Mouse (Mus musculus): ENCODE measurements at regions not wholly inside any gene's neighbourhood (a gene's known extent, or its start where the extent isn't known, plus 50 kb on each side); places are given as distances from the start of the nearest gene placed in this dataset.

DNA sequence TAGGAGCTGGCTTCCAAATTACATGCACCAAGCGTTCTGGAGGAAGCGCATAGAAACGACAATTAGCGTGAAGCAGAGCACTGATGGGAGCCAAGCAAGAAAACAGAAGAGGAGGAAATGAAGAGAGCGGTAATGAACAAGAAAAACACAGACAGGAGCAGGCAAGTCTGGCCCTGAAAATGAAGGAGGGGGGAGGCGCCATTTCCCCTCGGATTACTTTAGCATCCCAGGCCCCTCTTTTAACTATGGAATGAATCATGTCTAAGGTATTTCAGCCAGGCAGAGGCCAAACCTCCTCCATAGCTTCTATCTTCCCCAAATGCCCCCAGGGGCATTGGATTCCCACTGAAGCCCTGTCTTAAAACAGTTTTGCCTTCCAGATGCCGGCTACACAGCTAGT lies 248.1 kb upstream of the Nrip1 start:
- DNase-seq = peak; percentile 8
- intact Hi-C loops (cut with DNase I; ENCODE audit: low total_unique reads) = no loop called here

DNA sequence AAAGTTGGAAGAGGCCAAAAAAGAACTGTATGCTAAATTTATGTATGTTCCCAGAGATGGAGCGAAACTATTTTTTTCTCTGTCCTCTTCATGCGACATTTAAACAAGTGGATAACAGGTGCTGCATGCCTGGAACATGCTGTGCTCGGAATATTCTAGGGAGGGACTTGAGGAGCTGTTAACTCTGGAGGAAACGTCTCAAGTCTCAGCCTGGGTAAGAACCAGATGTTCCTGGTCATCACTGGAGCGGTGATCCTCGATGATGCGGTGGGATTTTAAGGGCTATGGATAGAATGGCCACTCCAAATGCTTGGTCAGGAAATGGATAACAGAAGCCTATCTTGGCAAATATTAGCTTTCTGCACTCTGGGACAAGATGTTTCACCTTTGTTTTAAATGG lies 244.7 kb upstream of the Nrip1 start:
- intact Hi-C loops (cut with DNase I; ENCODE audit: low total_unique reads) = no loop called here
- no peak for DNase-seq

DNA sequence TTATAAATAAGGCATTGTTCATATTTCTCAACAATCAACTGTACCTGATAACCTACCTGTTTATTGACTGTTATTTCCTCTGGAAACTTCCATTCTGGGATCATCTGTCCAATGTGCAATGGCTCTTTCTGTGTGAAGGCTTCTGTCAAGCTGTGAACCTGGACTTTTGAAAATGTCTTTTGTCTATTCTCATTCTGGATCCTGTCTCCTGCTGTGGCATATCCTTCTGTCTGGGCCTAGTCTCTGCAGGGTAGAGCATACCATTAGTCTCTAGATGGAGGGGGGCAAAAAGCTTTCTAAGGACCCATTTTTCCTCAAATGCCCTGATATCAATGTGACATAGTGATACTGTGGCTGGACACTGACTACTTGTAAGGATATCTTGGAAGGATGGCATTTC lies 237.4 kb upstream of the Nrip1 start:
- intact Hi-C loops (cut with DNase I; ENCODE audit: low total_unique reads) = no loop called here
- DNase-seq = no peak

DNA sequence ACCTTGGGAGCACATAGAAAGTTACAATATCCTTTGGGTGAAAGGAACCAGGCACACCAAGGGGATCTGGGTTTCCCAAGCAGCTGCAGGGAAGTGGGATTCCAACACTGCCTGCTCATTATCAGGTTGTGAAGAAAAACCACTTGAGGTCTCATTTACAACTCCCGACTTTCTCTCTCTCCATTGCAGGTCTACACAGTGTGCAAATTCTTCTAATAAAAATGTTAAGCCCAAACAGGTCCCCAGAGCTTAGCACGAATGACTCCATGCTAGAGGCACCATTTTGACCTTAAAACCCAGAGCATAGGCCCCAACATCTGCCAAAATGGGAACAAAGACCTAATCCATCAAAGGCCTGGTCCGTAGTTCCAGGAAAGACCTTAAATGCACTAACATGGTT lies 231.3 kb upstream of the Nrip1 start:
- no peak for DNase-seq
- intact Hi-C loops (cut with DNase I; ENCODE audit: low total_unique reads) = no loop called here

DNA sequence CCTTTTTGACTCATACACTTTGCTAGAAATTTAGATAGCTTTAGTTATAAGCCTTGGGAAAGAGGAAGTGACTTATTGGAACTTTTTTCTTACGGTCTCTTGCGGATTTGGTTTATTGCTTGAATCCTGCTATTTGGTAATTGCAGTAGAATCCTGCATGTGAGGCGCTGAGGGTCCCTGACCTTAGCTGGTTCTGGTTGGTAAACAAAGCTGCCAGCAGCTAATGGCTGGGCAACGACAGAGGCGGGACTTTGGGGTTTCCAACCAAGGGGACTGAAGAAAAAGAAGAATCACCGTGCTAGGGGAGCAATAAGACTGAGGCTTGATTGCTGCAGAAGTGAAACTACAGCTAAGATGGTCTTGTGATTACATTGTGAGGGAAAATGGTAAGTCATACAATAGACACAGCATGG lies 230.2 kb upstream of the Nrip1 start:
- intact Hi-C loops (cut with DNase I; ENCODE audit: low total_unique reads) = no loop called here
- no peak for DNase-seq

DNA sequence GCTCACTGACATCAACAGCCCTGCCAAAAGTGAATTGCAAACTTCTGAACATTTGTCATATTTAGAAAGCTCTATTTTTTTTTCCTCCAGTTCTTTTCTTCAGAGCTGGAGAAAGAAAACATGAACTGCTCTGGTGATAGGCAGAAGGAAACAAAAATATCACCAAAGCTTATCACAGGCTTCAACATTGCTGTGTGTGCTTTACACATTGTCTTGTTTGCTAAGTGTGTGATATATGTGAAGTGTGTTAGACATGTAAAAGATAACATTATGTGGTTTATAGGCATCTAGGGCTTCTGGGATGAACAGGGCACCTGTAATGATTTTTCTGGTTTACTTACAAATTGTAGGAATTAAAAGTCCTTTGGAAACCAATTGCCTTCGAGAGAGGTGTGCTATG lies 229.8 kb upstream of the Nrip1 start:
- no peak for DNase-seq
- intact Hi-C loops (cut with DNase I; ENCODE audit: low total_unique reads) = no loop called here

DNA sequence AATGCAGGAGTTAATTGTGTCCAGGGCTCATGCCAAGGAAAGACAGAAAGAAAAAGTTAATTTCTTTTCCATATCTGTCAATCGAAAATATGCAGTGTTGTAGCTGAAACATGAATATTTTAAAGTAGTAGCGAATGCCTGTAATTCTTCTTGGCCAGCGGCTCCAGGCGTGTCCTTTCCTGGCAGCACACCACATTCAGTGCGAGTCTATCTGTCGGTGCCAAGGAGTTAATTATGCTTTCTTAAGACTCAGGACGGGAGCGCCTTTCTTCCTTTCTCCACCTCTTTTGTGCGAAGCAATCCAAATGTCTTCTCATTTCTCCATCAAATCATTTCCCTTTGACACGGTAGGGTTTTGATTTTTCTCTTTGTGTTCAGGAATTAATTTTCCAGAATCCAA lies 226.5 kb upstream of the Nrip1 start:
- peak; percentile 28 for DNase-seq
- intact Hi-C loops (cut with DNase I; ENCODE audit: low total_unique reads) = no loop called here

DNA sequence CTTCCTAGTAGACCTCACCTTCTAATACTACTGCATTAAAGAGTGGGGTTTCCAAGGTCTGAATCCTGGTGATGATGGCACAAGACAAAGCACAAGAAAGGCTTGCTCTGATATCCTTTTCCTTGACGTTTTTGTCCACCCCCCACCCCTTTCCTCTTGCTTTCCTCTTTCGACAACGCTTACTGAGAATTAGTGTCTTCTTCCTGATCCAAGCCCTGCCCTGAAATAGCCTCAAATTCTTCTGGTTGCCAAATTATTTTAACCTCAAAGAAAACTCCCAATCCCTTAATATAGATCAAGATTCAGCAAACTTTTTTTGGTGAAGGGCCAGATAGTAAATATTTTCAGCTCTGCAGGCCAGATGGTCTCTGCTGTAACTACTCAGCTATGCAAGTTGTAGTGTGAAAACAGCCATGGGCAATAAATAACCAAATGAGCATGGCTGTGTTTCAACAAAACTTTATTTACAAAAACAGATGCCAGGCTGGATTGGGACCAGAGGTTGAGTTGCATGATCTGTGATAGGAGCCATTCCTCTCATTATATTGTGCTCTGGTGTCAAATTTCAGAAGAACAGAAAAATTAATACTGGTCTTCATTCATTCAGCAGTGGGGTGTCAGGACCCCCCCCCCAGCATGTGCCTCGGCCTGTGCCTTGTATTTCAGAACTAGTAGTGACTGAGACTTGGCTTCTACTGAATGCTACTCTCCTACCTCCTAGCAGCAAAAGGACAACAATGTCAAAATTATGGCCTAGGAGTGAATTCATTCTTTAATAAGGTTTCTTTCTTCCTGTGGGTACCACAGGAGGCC lies 218.5 kb upstream of the Nrip1 start:
- intact Hi-C loops (cut with DNase I; ENCODE audit: low total_unique reads) = no loop called here

DNA sequence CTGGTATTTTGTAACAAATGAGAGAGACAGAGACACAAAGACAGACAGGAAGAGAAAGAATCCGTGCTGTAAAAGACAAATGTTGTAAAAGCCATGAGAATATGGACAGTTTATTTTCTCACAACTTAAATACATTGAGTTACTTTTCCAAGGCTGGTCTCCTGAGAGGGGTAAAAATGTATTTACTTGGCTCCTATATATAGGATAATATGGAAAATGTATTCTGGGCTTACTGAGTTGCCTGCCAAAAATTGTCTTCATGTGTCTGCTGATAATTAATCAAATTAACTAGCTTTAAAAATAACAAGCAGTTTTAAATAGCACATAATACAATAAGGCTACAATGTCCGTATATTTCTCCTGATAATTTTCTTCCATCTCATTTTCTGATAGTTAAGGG lies 216.2 kb upstream of the Nrip1 start:
- no peak for DNase-seq
- intact Hi-C loops (cut with DNase I; ENCODE audit: low total_unique reads) = no loop called here

More for the DNA sequence above, 218.5 kb upstream of the Nrip1 start:
- DNase-seq = no peak

DNA sequence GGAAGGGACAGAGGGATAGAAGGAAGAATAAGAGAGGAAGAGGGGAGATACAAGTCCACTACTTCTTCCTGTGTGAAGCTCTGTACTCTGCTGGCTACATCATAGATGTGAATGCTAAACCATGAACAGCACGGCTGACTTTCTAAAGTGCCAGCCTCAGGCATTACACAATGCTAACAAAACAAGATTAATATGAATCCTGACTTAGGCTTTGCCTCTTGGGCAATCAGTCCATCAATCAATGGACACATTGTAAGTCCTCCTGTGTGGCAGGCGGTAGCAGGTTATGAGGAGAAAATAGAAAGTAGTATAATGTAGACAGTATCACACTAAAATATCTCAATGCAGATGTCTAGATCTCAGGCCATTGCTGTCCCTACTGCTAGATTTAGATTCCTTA lies 203.6 kb upstream of the Nrip1 start:
- no peak for DNase-seq

DNA sequence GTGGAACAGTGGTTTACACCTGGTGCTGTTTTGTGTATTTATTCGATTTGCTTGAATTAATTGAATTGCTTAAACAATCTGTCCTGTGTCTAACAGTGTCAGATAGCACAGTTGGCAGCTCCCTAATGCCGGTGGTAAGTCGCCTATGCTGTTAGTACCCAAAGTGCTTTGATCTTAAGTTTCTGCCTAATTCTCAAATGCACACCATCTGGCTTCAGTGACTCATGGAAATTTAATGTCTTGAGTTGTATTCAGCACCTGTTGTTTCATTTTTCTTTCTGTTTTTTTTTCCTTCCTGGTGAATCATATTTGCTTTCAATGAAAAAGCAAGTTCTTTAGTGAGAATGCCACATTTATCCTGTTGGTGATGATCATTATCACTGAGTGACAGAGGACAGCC lies 201.7 kb upstream of the Nrip1 start:
- DNase-seq = no peak
- intact Hi-C loops (cut with DNase I; ENCODE audit: low total_unique reads) = no loop called here

More for the DNA sequence above, 203.6 kb upstream of the Nrip1 start:
- intact Hi-C loops (cut with DNase I; ENCODE audit: low total_unique reads) = no loop called here

DNA sequence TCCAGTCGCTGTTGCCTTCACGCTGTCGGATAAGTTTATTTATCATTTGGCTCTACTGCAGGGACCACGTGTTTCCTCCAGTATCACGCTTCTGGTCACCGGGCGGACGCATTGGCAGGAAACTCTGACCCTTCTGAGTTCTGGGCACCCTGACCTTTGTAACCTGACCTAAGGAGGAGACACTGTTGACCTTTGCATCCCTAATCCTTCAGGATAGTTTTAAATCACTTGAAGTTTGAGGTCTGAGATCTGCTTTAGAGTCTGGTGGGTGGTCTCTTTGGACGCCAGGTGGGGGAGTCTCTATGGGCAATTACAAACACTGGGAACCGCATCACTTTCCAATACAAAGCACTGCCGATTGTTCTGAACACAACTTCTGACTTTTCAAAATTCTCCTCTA lies 192.6 kb upstream of the Nrip1 start:
- DNase-seq = no peak
- intact Hi-C loops (cut with DNase I; ENCODE audit: low total_unique reads) = no loop called here

DNA sequence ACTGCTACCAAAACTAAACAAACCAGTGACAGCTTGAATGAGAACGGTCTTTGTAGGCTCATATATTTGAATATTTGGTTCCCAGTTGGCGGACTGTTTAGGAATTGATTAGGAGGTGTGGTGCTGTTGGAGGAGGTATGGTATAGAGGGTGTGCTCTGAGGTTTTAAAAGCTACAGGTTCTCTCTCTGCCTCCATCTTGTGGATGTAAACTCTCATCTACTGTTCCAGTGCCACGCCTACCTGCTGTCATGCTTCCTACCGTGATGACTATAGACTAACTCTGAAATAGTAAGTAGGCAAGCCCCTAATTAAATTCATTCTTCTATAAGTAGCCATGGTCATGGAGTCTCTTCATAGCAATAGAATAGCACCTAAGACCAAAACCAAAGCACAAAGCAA lies 181.2 kb upstream of the Nrip1 start:
- no peak for DNase-seq
- intact Hi-C loops (cut with DNase I; ENCODE audit: low total_unique reads) = no loop called here

DNA sequence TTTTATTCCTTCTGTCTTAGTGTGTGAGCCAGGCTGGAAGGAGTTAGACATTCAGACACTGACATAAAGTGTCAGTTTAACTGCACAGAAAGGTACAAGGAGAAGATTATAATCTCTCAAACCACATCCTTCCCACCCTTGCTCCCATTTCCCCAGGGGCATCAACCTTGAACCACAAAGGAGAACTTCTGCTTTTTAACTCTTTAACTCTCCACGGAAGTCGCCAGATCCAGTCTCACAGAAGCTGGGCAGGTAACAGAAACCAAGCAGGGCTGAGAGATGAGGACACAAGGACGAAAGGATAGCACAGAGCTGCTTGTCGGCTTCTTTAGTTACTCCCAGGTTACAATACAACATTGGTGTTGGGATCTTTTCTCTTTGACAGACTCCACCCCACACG lies 176.0 kb upstream of the Nrip1 start:
- DNase-seq = no peak
- intact Hi-C loops (cut with DNase I; ENCODE audit: low total_unique reads) = no loop called here

DNA sequence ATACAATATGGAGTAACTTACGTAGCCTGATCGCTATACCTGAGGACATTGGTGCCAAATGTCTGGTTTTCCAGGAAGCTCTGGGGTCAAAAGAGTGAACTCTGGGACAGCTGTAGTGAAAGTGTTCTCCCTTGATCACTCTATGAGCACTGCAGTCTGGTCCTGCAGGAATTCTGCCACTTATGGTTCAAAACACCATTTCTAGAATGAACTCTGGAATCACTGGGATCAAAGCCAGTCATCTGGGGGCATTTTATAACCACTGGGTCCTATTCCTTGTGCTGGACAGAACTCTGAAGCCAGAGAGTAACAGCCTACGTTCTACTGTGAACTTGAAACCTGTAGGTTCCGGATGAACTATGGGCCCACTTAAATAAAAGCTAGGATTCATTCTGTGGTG lies 173.5 kb upstream of the Nrip1 start:
- no peak for DNase-seq
- intact Hi-C loops (cut with DNase I; ENCODE audit: low total_unique reads) = no loop called here

DNA sequence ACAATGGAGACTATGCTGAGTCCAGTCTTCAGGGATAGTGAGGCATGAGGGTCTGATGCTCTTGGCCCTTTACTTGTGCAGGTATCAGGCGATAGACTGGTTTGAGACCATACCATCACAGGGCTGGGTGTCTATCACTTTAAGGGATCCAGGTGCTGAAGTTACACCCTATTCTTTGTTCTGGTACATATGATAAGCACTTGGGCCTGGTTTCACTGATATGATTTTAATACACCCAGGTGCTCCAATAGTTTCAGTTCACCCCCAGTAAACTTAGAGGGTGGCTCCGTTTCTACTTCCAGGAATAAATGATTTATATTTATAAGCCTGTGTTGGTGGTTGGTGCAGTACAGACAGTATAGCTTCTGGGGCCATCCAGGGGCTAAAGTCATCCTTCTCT lies 173.0 kb upstream of the Nrip1 start:
- DNase-seq = no peak
- intact Hi-C loops (cut with DNase I; ENCODE audit: low total_unique reads) = no loop called here

DNA sequence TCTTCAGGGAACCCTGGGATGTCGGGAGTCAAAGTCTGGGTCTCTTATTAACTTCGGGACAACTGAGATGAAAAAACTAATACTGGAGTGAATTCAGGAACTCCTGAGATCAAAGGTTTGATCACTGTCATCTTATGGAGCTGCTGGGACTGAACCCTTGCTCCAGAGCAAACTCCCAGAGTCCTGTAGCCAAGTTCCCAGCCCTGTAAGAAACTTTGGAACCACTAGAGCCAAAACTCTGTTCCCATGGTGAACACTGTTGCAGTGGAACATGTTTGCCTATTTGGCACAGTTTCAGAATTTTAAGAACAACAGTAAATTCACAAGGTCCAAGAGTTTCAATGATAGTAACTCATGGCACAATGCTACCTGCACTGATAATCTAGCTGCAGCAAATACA lies 172.3 kb upstream of the Nrip1 start:
- DNase-seq = no peak
- intact Hi-C loops (cut with DNase I; ENCODE audit: low total_unique reads) = no loop called here

DNA sequence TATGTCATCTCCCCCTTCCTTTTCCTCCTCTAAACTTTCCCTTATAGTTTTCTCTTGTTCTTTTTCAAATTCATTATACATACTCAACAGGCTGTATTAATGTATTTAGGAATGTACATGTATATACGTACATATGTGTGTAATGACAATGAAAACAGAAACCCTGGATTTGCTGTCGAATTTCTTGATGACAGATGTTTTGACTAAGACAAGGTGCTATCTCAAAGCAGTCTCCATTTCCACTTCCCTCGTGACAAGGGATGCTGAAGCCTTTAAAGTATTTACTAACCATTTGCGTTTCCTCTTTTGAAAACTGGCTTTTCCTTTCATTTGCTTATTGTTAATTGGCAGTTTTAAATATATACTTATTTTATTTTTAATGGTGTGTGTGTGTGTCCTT lies 171.3 kb upstream of the Nrip1 start:
- DNase-seq = no peak
- intact Hi-C loops (cut with DNase I; ENCODE audit: low total_unique reads) = no loop called here

DNA sequence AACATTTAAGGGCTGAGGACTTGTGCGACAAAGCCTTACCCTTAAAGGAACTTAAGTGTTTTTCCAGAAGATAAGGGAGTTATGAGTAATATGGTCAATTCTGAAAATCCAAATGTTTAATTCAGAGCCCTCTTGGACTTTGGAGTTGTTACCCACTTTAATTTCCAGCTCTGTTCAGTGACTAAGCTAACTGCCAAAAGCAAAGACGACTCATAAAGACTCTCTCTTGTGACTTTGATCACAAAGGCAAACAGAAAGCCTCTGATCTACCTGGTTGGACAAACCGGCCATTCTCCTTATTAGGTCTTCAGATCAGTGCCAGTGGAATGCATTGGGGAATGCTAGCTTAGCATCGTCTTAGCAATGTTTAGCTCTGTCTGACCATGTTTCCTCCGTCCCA lies 167.3 kb upstream of the Nrip1 start:
- DNase-seq = no peak
- intact Hi-C loops (cut with DNase I; ENCODE audit: low total_unique reads) = no loop called here

DNA sequence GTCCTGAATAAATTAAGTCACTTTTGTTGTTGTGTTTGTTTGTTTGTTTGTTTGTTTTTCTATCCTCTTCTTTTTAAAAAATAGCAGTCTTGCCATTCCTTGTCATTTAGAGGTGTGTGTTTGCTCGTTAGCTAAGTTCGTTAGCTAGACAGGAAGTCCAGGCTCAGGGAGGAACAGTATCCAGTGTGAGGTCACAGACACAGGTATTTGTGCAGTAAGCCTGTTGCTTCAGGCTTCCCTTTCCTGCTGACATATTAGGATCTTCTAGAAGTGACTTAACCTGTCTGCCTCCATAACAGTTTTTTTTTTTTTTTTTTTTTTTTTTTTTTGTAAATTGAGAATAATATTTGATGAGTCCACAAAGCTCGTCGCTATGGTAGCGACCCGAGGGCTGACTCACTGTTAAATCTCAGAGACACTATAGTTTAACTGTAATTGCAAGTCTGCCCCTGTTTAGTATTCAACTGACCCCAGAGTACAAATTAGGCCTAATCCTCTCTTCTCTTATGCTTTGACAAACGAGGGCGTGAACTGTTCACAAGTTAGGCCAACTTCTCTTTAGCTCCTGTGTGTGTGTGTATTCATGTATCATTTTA lies 166.8 kb upstream of the Nrip1 start:
- no peak for DNase-seq
- intact Hi-C loops (cut with DNase I; ENCODE audit: low total_unique reads) = no loop called here

DNA sequence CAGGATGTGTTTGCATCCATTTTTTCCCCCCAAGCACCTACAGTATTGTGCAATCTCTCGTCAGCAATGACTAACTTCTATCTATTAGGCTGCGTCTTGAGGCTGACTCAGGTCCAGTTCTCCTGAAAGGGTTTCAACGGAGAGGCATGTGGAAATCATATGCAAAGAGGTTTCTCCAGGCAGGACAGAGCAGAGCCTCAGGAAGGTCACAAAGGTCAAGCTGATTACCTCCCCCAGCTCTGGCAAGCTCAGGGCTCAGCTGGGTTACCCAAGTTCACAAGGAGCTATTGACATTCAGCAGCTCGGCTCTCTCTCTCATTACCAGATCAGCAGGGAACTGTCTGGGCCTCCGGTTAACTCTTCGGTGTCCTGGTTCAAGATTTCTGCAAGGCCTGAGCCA lies 166.0 kb upstream of the Nrip1 start:
- intact Hi-C loops (cut with DNase I; ENCODE audit: low total_unique reads) = no loop called here
- DNase-seq = peak; percentile 13

DNA sequence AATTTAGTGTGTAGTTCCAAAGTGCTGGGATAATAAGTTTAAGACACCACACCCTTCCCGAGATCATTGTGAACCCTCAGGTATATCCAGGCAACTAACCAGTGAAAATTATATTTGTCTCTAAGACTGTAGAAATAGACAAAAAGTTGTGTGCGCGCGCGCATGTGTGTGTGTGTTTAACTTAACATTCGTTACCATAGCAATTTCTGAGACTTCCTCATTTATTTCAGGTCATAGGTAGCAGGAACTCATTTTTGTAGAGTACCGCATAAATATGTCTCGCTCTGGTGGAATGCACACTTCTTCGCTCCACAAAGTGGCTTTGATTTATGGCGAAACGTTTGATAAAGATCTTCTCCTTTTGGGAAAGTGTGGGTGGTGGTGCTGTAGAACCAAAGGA lies 164.2 kb upstream of the Nrip1 start:
- no peak for DNase-seq
- intact Hi-C loops (cut with DNase I; ENCODE audit: low total_unique reads) = no loop called here
